Mouse (Mus musculus): Measurements from ENCODE around the gene Tmem108. TPM values are rescaled to one million over a fixed set of nuclear protein-coding genes. Genes with fewer than 3 reads are reported as not detected.

Gene Tmem108
- total RNA-seq, 2 experiments from 2014 or later: 41.6 to 43.7 TPM

DNA sequence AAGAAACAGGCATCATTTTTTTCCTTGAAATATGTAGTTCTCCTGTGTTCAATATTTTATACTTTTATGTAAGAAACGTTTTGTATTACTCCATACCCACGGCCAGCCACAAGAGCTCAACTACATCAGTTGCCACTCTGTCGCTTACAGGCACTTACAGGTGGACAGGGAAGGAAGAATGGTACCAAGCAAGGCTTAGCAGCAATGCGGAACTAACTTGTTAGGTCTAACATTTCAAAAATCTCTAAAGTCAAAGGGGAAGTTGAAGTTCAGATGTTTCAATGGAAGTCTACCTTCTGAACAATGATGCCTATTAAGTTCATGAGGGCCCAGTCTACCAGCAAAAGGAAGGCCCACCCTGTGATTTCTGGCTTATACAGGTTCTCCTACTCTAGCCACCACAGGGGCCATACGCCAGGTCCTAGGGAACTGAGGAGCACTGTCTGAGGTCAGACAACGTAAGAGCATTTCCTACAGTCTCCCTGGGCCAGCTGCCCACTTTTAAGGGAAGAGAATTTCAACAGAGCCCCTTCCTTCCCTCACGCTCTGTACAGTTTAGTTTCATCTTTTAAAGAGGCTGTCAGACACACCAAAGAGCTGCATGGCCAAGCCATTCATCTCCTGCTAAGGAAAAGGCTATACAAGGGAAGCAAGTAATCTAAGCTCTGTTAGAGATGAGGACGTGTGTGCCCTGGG is 141.0 kb downstream of the Tmem108 start:
- intact Hi-C loops (cut with DNase I): loop anchor here (5.0 kb wide), 2 partner anchors 128 to 377 kb away; no protein-coding TSS in a partner anchor
- DNase-seq (ENCODE audit: extremely low spot score in 1 of 2, low spot score in 2 of 2): no peak

- intact Hi-C loops (cut with DNase I): no loop called here
- DNase-seq (ENCODE audit: extremely low spot score in 1 of 2, low spot score in 2 of 2): no peak
These were observed 147.4 kb downstream of the Tmem108 start for GRCm38 (mm10) chr9:103614260-103614659.

GRCm38 (mm10) chr9:103608161-103609058 is 153.2 kb downstream of the Tmem108 start:
- intact Hi-C loops (cut with DNase I): no loop called here
- no peak for DNase-seq (ENCODE audit: extremely low spot score in 1 of 2, low spot score in 2 of 2)

- intact Hi-C loops (cut with DNase I): no loop called here
- DNase-seq (ENCODE audit: extremely low spot score in 1 of 2, low spot score in 2 of 2): no peak
These were observed 155.6 kb downstream of the Tmem108 start for GRCm38 (mm10) chr9:103606056-103606455.

DNA sequence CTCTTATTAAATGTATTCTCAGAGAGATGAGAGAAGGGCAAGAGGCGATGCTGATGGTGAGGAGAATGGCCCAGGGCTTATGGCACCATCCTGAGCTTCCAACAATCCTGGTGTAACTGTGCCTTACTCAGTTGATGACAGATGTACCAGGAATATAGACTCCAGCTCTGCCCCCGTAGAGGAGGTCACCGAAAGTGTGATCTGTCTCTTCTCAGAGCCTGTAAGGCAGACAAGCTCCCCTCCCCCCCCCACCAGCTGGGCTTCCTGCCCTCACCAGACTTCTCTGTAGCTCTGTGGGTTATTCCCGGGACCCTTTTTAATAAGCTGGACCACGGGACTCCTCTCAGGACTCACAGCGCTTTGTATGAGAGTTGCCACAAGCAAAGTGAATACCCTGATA is 157.8 kb downstream of the Tmem108 start:
- intact Hi-C loops (cut with DNase I): no loop called here
- DNase-seq (ENCODE audit: extremely low spot score in 1 of 2, low spot score in 2 of 2): no peak

- DNase-seq (ENCODE audit: extremely low spot score in 1 of 2, low spot score in 2 of 2): no peak
- intact Hi-C loops (cut with DNase I): no loop called here
These were observed 159.8 kb downstream of the Tmem108 start for GRCm38 (mm10) chr9:103601878-103602277.

DNA sequence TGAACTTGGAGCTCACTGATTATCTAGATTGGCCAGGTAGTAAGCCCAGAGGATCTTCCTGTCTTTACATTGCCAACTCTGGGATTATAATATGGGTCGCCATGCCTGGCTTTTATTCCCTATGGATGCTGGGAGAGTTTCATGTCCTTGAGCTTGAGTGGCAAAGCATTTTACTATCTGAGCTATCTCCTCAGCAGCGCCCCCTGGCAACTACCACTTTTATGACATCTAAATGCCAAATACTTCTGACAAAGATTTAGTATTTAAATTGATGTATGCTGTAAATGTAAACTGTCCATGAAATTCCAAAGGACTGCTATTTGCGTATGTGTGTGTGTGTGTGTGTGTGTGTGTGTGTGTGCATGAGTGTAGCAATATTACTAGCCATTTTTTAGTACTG is 160.8 kb downstream of the Tmem108 start:
- intact Hi-C loops (cut with DNase I): no loop called here
- no peak for DNase-seq (ENCODE audit: extremely low spot score in 1 of 2, low spot score in 2 of 2)

GRCm38 (mm10) chr9:103599908-103600307 is 161.7 kb downstream of the Tmem108 start:
- intact Hi-C loops (cut with DNase I): no loop called here
- DNase-seq (ENCODE audit: extremely low spot score in 1 of 2, low spot score in 2 of 2): no peak

- no peak for DNase-seq (ENCODE audit: extremely low spot score in 1 of 2, low spot score in 2 of 2)
These were observed 163.8 kb downstream of the Tmem108 start for GRCm38 (mm10) chr9:103597861-103598260.

GRCm38 (mm10) chr9:103595190-103595837 is 166.3 kb downstream of the Tmem108 start:
- intact Hi-C loops (cut with DNase I): no loop called here

More at GRCm38 (mm10) chr9:103597861-103598260, 163.8 kb downstream of the Tmem108 start:
- intact Hi-C loops (cut with DNase I): no loop called here

GRCm38 (mm10) chr9:103594423-103595189 is 167.0 kb downstream of the Tmem108 start:
- no peak for DNase-seq (ENCODE audit: extremely low spot score in 1 of 2, low spot score in 2 of 2)
- intact Hi-C loops (cut with DNase I): no loop called here

More at GRCm38 (mm10) chr9:103595190-103595837, 166.3 kb downstream of the Tmem108 start:
- peak; percentile 67 to 81 for DNase-seq (ENCODE audit: extremely low spot score in 1 of 2, low spot score in 2 of 2)

- DNase-seq (ENCODE audit: extremely low spot score in 1 of 2, low spot score in 2 of 2): no peak
These were observed 168.6 kb downstream of the Tmem108 start for GRCm38 (mm10) chr9:103593079-103593478.

GRCm38 (mm10) chr9:103591962-103592361 is 169.7 kb downstream of the Tmem108 start:
- intact Hi-C loops (cut with DNase I): no loop called here
- no peak for DNase-seq (ENCODE audit: extremely low spot score in 1 of 2, low spot score in 2 of 2)

More at GRCm38 (mm10) chr9:103593079-103593478, 168.6 kb downstream of the Tmem108 start:
- intact Hi-C loops (cut with DNase I): no loop called here

GRCm38 (mm10) chr9:103590801-103591200 is 170.8 kb downstream of the Tmem108 start:
- intact Hi-C loops (cut with DNase I): no loop called here
- DNase-seq (ENCODE audit: extremely low spot score in 1 of 2, low spot score in 2 of 2): no peak

GRCm38 (mm10) chr9:103584865-103585264 is 176.8 kb downstream of the Tmem108 start:
- DNase-seq (ENCODE audit: extremely low spot score in 1 of 2, low spot score in 2 of 2): peak in 1 of 2 experiments; percentile 39
- intact Hi-C loops (cut with DNase I): no loop called here

DNA sequence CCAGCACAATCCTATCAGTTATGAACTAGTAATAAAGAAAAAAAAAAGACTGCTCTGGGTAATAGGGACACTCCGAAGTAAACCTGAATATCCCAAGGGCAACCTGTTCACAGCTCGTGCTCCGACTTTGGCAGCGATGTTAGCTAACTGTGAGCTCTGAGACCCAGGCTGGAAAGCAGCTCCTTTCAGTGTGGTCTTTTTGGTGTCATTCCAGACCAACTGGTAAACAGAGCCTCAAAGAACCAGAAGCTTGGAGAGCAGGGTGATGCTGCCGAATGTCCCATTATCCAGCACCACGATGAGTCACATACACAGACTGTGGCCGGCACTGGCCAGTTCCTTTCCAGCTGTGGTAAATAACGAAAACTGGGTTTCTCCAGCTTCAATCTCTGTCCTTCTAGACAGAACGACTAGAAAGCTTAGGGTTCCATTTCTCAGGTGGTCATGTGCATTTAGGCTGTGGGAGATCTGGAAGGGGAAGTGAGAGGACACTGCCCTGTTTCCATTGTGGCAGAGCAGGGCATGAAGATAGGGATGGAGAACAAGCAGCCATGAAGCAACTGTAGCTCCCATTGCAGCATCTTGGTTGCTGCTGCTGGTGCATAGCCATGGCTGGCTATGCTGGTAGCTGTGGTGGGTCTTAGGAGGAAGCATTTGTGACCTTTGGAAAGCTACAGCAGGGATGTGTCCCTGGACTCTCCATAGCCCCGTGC is 179.2 kb downstream of the Tmem108 start:
- intact Hi-C loops (cut with DNase I): no loop called here
- no peak for DNase-seq (ENCODE audit: extremely low spot score in 1 of 2, low spot score in 2 of 2)

DNA sequence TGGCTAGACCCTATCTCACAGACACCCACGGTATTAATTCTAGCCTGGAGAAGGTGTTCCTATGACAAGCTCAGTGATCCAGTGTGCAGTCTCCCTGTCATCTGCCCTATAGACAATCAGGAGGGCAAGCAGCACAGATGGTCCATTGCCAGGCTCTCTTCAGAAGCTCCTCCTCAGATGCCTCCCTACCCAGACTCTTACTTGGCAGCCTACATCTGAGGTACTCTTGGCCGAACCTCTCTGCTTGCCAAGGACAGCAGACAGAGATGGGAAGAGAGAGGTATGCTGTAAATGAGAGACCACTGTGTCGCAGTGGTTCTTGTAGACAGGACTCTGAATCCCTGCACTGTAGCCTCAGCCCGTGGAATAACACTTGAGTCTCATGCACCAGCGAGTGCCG is 181.0 kb downstream of the Tmem108 start:
- intact Hi-C loops (cut with DNase I): no loop called here
- no peak for DNase-seq (ENCODE audit: extremely low spot score in 1 of 2, low spot score in 2 of 2)

DNA sequence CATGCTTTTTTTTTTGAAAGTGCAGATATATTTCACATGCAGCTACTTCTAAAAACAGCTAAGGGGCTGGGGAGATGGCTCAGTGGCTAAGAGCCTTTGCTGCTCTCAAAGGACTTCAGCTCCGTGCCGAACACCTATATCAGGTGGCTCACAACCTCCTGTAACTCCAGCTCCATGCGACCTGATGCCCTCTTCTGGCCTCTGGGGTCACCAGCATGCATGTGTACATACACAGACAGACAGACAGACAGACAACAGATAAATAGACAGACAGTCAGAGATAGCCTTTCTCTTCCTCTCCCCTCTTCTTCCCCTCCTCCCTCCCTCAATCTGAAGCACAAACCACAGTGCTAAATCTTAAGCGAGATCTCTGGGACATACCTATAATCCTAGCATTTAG is 181.5 kb downstream of the Tmem108 start:
- no peak for DNase-seq (ENCODE audit: extremely low spot score in 1 of 2, low spot score in 2 of 2)
- intact Hi-C loops (cut with DNase I): no loop called here

Measured in left cerebral cortex, postnatal 10 days (tissue).